Mouse (Mus musculus): ENCODE data around the gene Fopnl. TPM values are rescaled to one million over a fixed set of nuclear protein-coding genes. Genes with fewer than 3 reads are reported as not detected.

The Fopnl gene
- total and polyA plus RNA-seq, 2 experiments from 2014 or later = 111 to 216 TPM

- peaks cover 8% of the 10 kb centered on the region; the same call in 1 of the 2 replicates for H3K4me1 ChIP-seq (ENCODE audit: insufficient read depth)
- H3K4me3 ChIP-seq (ENCODE audit: low read depth, low read length) = peak within 1 kb of the TSS; percentile 71
- no peaks in the 10 kb centered on the region for H3K36me3 ChIP-seq (ENCODE audit: insufficient read depth)
- H3K9me3 ChIP-seq (ENCODE audit: low read length) = no peaks in the 10 kb centered on the region
- H3K4me2 ChIP-seq (ENCODE audit: low read depth) = peak within 1 kb of the TSS; percentile 92
- H3K27ac ChIP-seq (ENCODE audit: low read depth, low read length) = peak within 1 kb of the TSS; percentile 85
- ATAC-seq = peak; percentile 98
- H3K9ac ChIP-seq = peak within 1 kb of the TSS; percentile 77
- TF ChIP-seq CTCF (IDR thresholded peaks at IDR 0.05; ENCODE audit: low read depth) = peak; percentile 35; the same call in 1 of the 2 replicates
- no peaks in the 10 kb centered on the region for H3K27me3 ChIP-seq (ENCODE audit: insufficient read depth, low read length)
- peak; percentile 86 for DNase-seq
- WGBS = 3% methylated on average over 63 of the region's 64 CpGs
These were observed 44.3 kb upstream of the Fopnl start, which contains the start of gene Abcc1 for GRCm38 (mm10) chr16:14361362-14362098. Gene Abcc1 (plus strand): TSS chr16:14361558.

- H3K4me2 ChIP-seq (ENCODE audit: low read depth) = peak overlapping the region; percentile 92
- H3K27ac ChIP-seq (ENCODE audit: low read depth, low read length) = peak overlapping the region; percentile 85
- no peaks in the 10 kb centered on the region for H3K27me3 ChIP-seq (ENCODE audit: insufficient read depth, low read length)
- DNase-seq (no peak), ATAC-seq (peak; percentile 64)
- peaks cover 8% of the 10 kb centered on the region; the same call in 1 of the 2 replicates for H3K4me1 ChIP-seq (ENCODE audit: insufficient read depth)
- peak overlapping the region; percentile 77 for H3K9ac ChIP-seq
- H3K4me3 ChIP-seq (ENCODE audit: low read depth, low read length) = peak overlapping the region; percentile 71
- TF ChIP-seq CTCF (IDR thresholded peaks at IDR 0.05; ENCODE audit: low read depth) = no peak
- WGBS = 2% methylated on average over 7 of the region's 7 CpGs
- no peaks in the 10 kb centered on the region for H3K36me3 ChIP-seq (ENCODE audit: insufficient read depth)
- no peaks in the 10 kb centered on the region for H3K9me3 ChIP-seq (ENCODE audit: low read length)
These were observed 43.7 kb upstream of the Fopnl start for GRCm38 (mm10) chr16:14360931-14361330.

- WGBS = 83% methylated on average over 1 of the region's 1 CpGs
- ATAC-seq (no peak), DNase-seq (no peak)
- H3K9ac ChIP-seq = no peak overlapping the region
- no peaks in the 10 kb centered on the region for H3K9me3 ChIP-seq (ENCODE audit: low read length)
- no peak overlapping the region for H3K27ac ChIP-seq (ENCODE audit: low read depth, low read length)
- no peak overlapping the region for H3K4me3 ChIP-seq (ENCODE audit: low read depth, low read length)
- peaks cover 8% of the 10 kb centered on the region; the same call in 1 of the 2 replicates for H3K4me1 ChIP-seq (ENCODE audit: insufficient read depth)
- H3K27me3 ChIP-seq (ENCODE audit: insufficient read depth, low read length) = no peaks in the 10 kb centered on the region
- no peaks in the 10 kb centered on the region for H3K36me3 ChIP-seq (ENCODE audit: insufficient read depth)
- no peak overlapping the region for H3K4me2 ChIP-seq (ENCODE audit: low read depth)
- no peak for TF ChIP-seq CTCF (IDR thresholded peaks at IDR 0.05; ENCODE audit: low read depth)
These were observed 41.3 kb upstream of the Fopnl start for GRCm38 (mm10) chr16:14358531-14358930.

GRCm38 (mm10) chr16:14357859-14358258, 40.7 kb upstream of the Fopnl start:
- ATAC-seq = no peak
- WGBS = 84% methylated on average over 2 of the region's 2 CpGs
- Histone ChIP-seq H3K4me2 (ENCODE audit: low read depth) (no peak overlapping the region), H3K9ac (no peak overlapping the region), H3K27me3 (ENCODE audit: insufficient read depth, low read length) (no peaks in the 10 kb centered on the region), H3K27ac (ENCODE audit: low read depth, low read length) (no peak overlapping the region), H3K4me3 (ENCODE audit: low read depth, low read length) (no peak overlapping the region), H3K4me1 (ENCODE audit: insufficient read depth) (peaks cover 8% of the 10 kb centered on the region; the same call in 1 of the 2 replicates), H3K36me3 (ENCODE audit: insufficient read depth) (no peaks in the 10 kb centered on the region), H3K9me3 (ENCODE audit: low read length) (no peaks in the 10 kb centered on the region)
- no peak for DNase-seq
- no peak for TF ChIP-seq CTCF (IDR thresholded peaks at IDR 0.05; ENCODE audit: low read depth)

GRCm38 (mm10) chr16:14352663-14353062, 35.5 kb upstream of the Fopnl start:
- no peaks in the 10 kb centered on the region for H3K4me1 ChIP-seq (ENCODE audit: insufficient read depth)
- 75% methylated on average over 5 of the region's 5 CpGs for WGBS
- no peak overlapping the region for H3K4me2 ChIP-seq (ENCODE audit: low read depth)
- DNase-seq (no peak), ATAC-seq (no peak)
- H3K9ac ChIP-seq = no peak overlapping the region
- no peak overlapping the region for H3K27ac ChIP-seq (ENCODE audit: low read depth, low read length)
- no peaks in the 10 kb centered on the region for H3K27me3 ChIP-seq (ENCODE audit: insufficient read depth, low read length)
- H3K4me3 ChIP-seq (ENCODE audit: low read depth, low read length) = no peak overlapping the region
- H3K9me3 ChIP-seq (ENCODE audit: low read length) = no peaks in the 10 kb centered on the region
- H3K36me3 ChIP-seq (ENCODE audit: insufficient read depth) = no peaks in the 10 kb centered on the region
- no peak for TF ChIP-seq CTCF (IDR thresholded peaks at IDR 0.05; ENCODE audit: low read depth)

- no peaks in the 10 kb centered on the region for H3K36me3 ChIP-seq (ENCODE audit: insufficient read depth)
- ATAC-seq = no peak
- no peak overlapping the region for H3K27ac ChIP-seq (ENCODE audit: low read depth, low read length)
- no peak overlapping the region for H3K4me2 ChIP-seq (ENCODE audit: low read depth)
- H3K9ac ChIP-seq = no peak overlapping the region
- H3K4me3 ChIP-seq (ENCODE audit: low read depth, low read length) = no peak overlapping the region
- H3K9me3 ChIP-seq (ENCODE audit: low read length) = no peaks in the 10 kb centered on the region
- no peaks in the 10 kb centered on the region for H3K4me1 ChIP-seq (ENCODE audit: insufficient read depth)
- DNase-seq = no peak
- no peaks in the 10 kb centered on the region for H3K27me3 ChIP-seq (ENCODE audit: insufficient read depth, low read length)
- TF ChIP-seq CTCF (IDR thresholded peaks at IDR 0.05; ENCODE audit: low read depth) = no peak
- 77% methylated on average over 3 of the region's 3 CpGs for WGBS
These were observed 35.0 kb upstream of the Fopnl start for GRCm38 (mm10) chr16:14352234-14352633.

- Histone ChIP-seq H3K27me3 (ENCODE audit: insufficient read depth, low read length) (no peaks in the 10 kb centered on the region), H3K9me3 (ENCODE audit: low read length) (no peaks in the 10 kb centered on the region), H3K36me3 (ENCODE audit: insufficient read depth) (no peaks in the 10 kb centered on the region), H3K4me2 (ENCODE audit: low read depth) (no peak overlapping the region), H3K4me3 (ENCODE audit: low read depth, low read length) (no peak overlapping the region), H3K9ac (no peak overlapping the region), H3K27ac (ENCODE audit: low read depth, low read length) (no peak overlapping the region), H3K4me1 (ENCODE audit: insufficient read depth) (no peaks in the 10 kb centered on the region)
- TF ChIP-seq CTCF (IDR thresholded peaks at IDR 0.05; ENCODE audit: low read depth) = no peak
- DNase-seq = no peak
- no peak for ATAC-seq
These were observed 34.4 kb upstream of the Fopnl start for GRCm38 (mm10) chr16:14351571-14351970.
